Mouse (Mus musculus) bone marrow macrophage, adult 2 months (primary cell): ENCODE measurements around the gene Rcl1. TPM values are rescaled to one million over a fixed set of nuclear protein-coding genes. Genes with fewer than 3 reads are reported as not detected.
A peak's percentile ranks its signal among the peaks of the same experiment; 100 is the strongest.

Experiments
- H3K27ac ChIP-seq: 2 replicates; pipeline ENCODE4 v1.5.1; 2012; ENCODE audit warnings: low read depth, low read length; ENCODE audit not compliant: insufficient read depth
- H3K4me1 ChIP-seq: 2 replicates; pipeline ENCODE4 v1.6.1; 2012; ENCODE audit warnings: low read length; ENCODE audit not compliant: control insufficient read depth, insufficient read depth
- H3K4me3 ChIP-seq: 2 replicates; pipeline ENCODE4 v1.5.1; 2012; ENCODE audit warnings: mild to moderate bottlenecking, low read length, moderate library complexity; ENCODE audit not compliant: insufficient read depth
- CTCF ChIP-seq: IDR thresholded peaks from 2 replicates; pipeline ENCODE4 v1.5.1; 2012; ENCODE audit warnings: low read depth, mild to moderate bottlenecking, low read length, moderate library complexity
- POLR2A ChIP-seq: IDR thresholded peaks from 2 replicates; pipeline ENCODE4 v1.6.1; 2012; ENCODE audit warnings: mild to moderate bottlenecking, low read depth, low read length, borderline replicate concordance
- polyA plus RNA-seq: library from polyadenylated mRNA; stranded (reverse); fragments of >200 nt; gene quantifications from 2 replicates; pipeline ENCODE4 v1.2.4, GENCODE M21; 2012; ENCODE audit not compliant: missing spikeins, insufficient read depth, insufficient read length

Gene Rcl1
- 3.4 and 3.9 TPM in 2 replicates for polyA plus RNA-seq

DNA sequence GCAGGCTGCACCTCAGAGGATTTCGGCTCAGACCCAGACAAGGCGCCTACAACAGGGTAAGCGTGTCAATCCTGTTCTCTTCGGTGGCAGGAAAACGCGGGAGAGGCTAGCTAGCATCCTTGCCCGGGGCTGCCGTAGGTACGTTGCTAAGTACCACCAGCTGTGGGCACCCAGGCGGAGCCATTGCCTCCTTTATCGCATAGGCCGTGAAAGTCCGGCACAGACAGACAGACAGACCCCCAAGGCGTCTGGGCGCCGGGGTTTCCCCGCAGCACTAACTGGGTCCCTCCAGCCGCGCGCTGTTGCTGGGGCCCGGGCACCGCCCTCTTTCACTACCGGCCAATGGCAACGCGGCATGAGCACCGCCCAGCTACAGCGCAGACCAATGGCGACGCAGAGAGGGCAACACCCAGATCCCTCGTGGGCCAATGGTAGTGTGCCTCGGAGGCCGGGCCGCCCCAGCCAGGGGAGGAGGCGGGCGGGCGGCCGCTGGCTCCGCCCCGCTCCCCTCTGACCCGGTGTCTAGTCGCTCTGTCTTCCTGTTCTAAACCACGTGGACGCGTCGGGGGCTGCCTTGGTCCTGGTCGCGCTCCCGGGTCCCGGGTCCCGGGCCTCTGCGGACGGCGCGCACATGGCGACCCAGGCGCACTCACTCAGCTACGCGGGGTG, at the start of gene Rcl1:
Rcl1 (plus strand) TSS at position 502 of the 669 bp plus-strand sequence.
- peak within 1 kb of the TSS; percentile 98 for H3K4me3 ChIP-seq
- H3K4me1 ChIP-seq = peaks cover 3% of the 10 kb centered on the region; the same call in 1 of the 2 replicates
- no peak within 1 kb of the TSS for H3K27ac ChIP-seq
- TF ChIP-seq POLR2A (peak; percentile 93; the same call in 1 of the 2 replicates), CTCF (no peak)

DNA sequence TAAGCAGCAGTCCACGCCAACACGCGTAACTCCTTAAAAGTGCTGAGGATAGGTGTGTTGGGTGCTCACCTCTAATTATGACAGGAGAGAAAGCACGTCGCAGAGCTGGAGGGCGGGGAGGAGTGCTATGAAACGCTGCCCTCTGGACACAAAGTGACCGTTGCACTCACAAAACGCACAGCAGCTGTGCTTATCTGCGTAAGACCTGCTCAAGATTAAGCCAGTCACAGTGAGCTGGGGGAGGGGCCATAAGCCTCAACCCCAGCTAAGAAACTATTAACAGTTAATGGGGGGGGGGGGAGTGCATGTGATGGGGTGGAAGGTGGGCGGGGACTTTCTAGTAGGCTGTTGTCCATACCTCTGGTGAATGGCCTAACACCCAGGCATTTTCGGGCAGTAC, 48.4 kb upstream of the Rcl1 start:
- no peak for TF ChIP-seq CTCF
- no peak for TF ChIP-seq POLR2A
- peaks cover 2% of the 10 kb centered on the region; the same call in 1 of the 2 replicates for H3K4me1 ChIP-seq
- no peak overlapping the region for H3K4me3 ChIP-seq
- no peak overlapping the region for H3K27ac ChIP-seq

GRCm38 (mm10) chr19:29054594-29054993, 46.6 kb upstream of the Rcl1 start:
- Histone ChIP-seq H3K4me3 (no peak overlapping the region), H3K27ac (no peak overlapping the region), H3K4me1 (no peaks in the 10 kb centered on the region)
- TF ChIP-seq CTCF (no peak), POLR2A (no peak)

GRCm38 (mm10) chr19:29055469-29055868, 45.7 kb upstream of the Rcl1 start:
- H3K4me3 ChIP-seq = no peak overlapping the region
- no peak for TF ChIP-seq POLR2A
- no peak for TF ChIP-seq CTCF
- no peaks in the 10 kb centered on the region for H3K4me1 ChIP-seq
- no peak overlapping the region for H3K27ac ChIP-seq

- TF ChIP-seq POLR2A (no peak), CTCF (no peak)
- Histone ChIP-seq H3K4me1 (peaks cover 2% of the 10 kb centered on the region; the same call in 1 of the 2 replicates), H3K4me3 (no peak overlapping the region), H3K27ac (no peak overlapping the region)
Observed at GRCm38 (mm10) chr19:29058741-29059140, 42.4 kb upstream of the Rcl1 start.

DNA sequence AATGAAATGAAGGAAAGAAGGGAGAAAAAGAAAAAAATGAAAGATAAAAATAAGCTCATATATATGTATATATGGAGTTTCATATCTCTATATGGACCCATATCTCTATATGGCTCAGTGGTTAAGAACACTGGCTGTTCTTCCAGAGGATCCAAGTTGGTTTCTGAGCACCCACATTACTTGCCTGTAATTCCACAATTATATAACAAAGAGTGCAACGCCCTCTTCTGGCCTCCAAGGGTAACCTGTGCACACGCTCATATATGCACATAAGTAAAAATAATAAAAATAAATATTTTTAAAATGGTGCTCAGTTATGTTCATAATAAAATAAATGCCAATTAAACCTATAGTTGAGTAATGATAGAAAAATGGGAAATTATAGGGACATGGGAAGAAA, 41.5 kb upstream of the Rcl1 start:
- TF ChIP-seq CTCF (no peak), POLR2A (no peak)
- Histone ChIP-seq H3K4me1 (peaks cover 2% of the 10 kb centered on the region; the same call in 1 of the 2 replicates), H3K27ac (no peak overlapping the region), H3K4me3 (no peak overlapping the region)

GRCm38 (mm10) chr19:29060299-29060698, 40.9 kb upstream of the Rcl1 start:
- peaks cover 2% of the 10 kb centered on the region; the same call in 1 of the 2 replicates for H3K4me1 ChIP-seq
- H3K27ac ChIP-seq = no peak overlapping the region
- no peak for TF ChIP-seq CTCF
- no peak for TF ChIP-seq POLR2A
- no peak overlapping the region for H3K4me3 ChIP-seq

GRCm38 (mm10) chr19:29063009-29063408, 38.2 kb upstream of the Rcl1 start:
- TF ChIP-seq CTCF (no peak), POLR2A (no peak)
- H3K4me1 ChIP-seq = peaks cover 5% of the 10 kb centered on the region; the same call in 1 of the 2 replicates
- no peak overlapping the region for H3K27ac ChIP-seq
- H3K4me3 ChIP-seq = no peak overlapping the region

DNA sequence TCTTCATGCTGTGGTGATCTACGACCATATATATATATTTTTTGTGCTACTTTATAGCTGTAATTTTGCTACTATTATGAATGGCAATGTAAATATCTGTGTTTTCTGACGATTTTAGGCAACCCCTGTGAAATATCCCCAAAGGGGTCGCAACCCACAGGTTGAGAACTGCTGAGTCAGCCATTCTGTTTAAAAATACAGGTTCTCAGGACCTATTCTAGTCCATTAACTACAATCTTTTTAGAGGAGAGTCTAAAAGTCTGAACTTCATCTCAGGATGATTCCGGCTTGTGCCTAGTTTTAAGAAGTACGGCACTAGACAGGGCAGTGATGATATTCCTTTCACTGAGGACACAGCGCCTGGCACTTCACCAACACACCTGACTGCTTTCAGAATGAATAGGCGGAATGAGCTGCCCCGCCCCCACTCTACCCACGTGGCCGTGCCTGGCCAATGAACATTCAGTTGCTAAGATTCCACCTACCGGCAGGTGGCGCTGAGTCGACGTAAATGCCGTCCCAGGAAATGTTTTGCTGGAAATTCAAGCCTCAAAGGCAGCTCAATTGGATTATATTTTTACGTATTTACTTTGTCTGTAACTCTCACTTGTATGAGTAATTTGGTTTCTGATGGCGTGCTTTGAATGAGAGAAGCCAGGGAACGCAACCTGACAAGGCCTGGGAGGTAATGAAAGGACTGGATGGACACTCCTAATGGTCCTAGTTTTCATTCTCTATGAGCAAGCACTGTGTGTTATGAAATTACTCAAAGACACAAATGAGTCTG, 37.4 kb upstream of the Rcl1 start:
- TF ChIP-seq CTCF (peak; percentile 94), POLR2A (no peak)
- peaks cover 5% of the 10 kb centered on the region; the same call in 1 of the 2 replicates for H3K4me1 ChIP-seq
- peak overlapping the region; percentile 50 for H3K4me3 ChIP-seq
- peak overlapping the region; percentile 57 for H3K27ac ChIP-seq
